Mouse (Mus musculus): ENCODE results near the gene Dclk2. TPM values are rescaled to one million over a fixed set of nuclear protein-coding genes. Genes with fewer than 3 reads are reported as not detected.
A peak's percentile ranks its signal among the peaks of the same experiment; 100 is the strongest.

Gene Dclk2
- polyA plus RNA-seq, 1 experiment from 2014 or later = 11.0 TPM

GRCm38 (mm10) chr3:86923686-86924085 lies 3.0 kb upstream of the Dclk2 start:
- no peak overlapping the region for H3K9ac ChIP-seq
- peaks cover 41% of the 10 kb centered on the region for H3K27me3 ChIP-seq
- peaks cover 15% of the 10 kb centered on the region for H3K4me1 ChIP-seq (replicated peaks)
- H3K4me3 ChIP-seq (replicated peaks) = no peak overlapping the region
- no peaks in the 10 kb centered on the region for H3K9me3 ChIP-seq (replicated peaks)
- DNase-seq (no peak), ATAC-seq (ENCODE audit: low read depth) (no peak)
- 65% methylated on average over 10 of the region's 10 CpGs for WGBS (ENCODE audit: insufficient replicate concordance)
- no peaks in the 10 kb centered on the region for H3K36me3 ChIP-seq
- H3K27ac ChIP-seq = no peak overlapping the region
- H3K4me2 ChIP-seq = no peak overlapping the region

GRCm38 (mm10) chr3:86921181-86921975 lies 726 bp upstream of the Dclk2 start:
- Histone ChIP-seq H3K27me3 (peaks cover 59% of the 10 kb centered on the region), H3K4me3 (replicated peaks) (no peak overlapping the region), H3K4me1 (replicated peaks) (peaks cover 15% of the 10 kb centered on the region), H3K36me3 (no peaks in the 10 kb centered on the region), H3K9ac (no peak overlapping the region), H3K27ac (no peak overlapping the region), H3K9me3 (replicated peaks) (no peaks in the 10 kb centered on the region), H3K4me2 (no peak overlapping the region; the same call in 1 of the 2 replicates)
- DNase-seq (no peak), ATAC-seq (ENCODE audit: low read depth) (no peak)
- WGBS (ENCODE audit: insufficient replicate concordance) = 56% methylated on average over 18 of the region's 18 CpGs

GRCm38 (mm10) chr3:86919641-86920342 lies 860 bp downstream of the Dclk2 start:
- DNase-seq (no peak), ATAC-seq (ENCODE audit: low read depth) (no peak)
- 1% methylated on average over 61 of the region's 61 CpGs for WGBS (ENCODE audit: insufficient replicate concordance)
- Histone ChIP-seq H3K36me3 (no peaks in the 10 kb centered on the region), H3K9me3 (replicated peaks) (no peaks in the 10 kb centered on the region), H3K4me1 (replicated peaks) (peaks cover 22% of the 10 kb centered on the region), H3K27ac (no peak overlapping the region), H3K4me2 (peak overlapping the region; percentile 81), H3K27me3 (peaks cover 59% of the 10 kb centered on the region), H3K4me3 (replicated peaks) (peak overlapping the region; percentile 64), H3K9ac (peak overlapping the region; percentile 17; the same call in 1 of the 2 replicates)

- no peak for DNase-seq
- Histone ChIP-seq H3K36me3 (no peaks in the 10 kb centered on the region), H3K9ac (no peak overlapping the region), H3K9me3 (replicated peaks) (no peaks in the 10 kb centered on the region), H3K4me1 (replicated peaks) (peaks cover 24% of the 10 kb centered on the region), H3K4me3 (replicated peaks) (no peak overlapping the region), H3K27me3 (peaks cover 52% of the 10 kb centered on the region), H3K4me2 (no peak overlapping the region), H3K27ac (no peak overlapping the region)
- WGBS (ENCODE audit: insufficient replicate concordance) = 77% methylated on average over 5 of the region's 5 CpGs
- no peak for ATAC-seq (ENCODE audit: low read depth)
These were observed 3.6 kb downstream of the Dclk2 start for GRCm38 (mm10) chr3:86917048-86917447.

GRCm38 (mm10) chr3:86916626-86917025 lies 4.0 kb downstream of the Dclk2 start:
- no peak overlapping the region for H3K27ac ChIP-seq
- peaks cover 47% of the 10 kb centered on the region for H3K27me3 ChIP-seq
- ATAC-seq (ENCODE audit: low read depth) (no peak), DNase-seq (no peak)
- H3K9me3 ChIP-seq (replicated peaks) = no peaks in the 10 kb centered on the region
- no peak overlapping the region for H3K9ac ChIP-seq
- H3K4me1 ChIP-seq (replicated peaks) = peaks cover 24% of the 10 kb centered on the region
- no peak overlapping the region for H3K4me2 ChIP-seq
- H3K4me3 ChIP-seq (replicated peaks) = no peak overlapping the region
- WGBS (ENCODE audit: insufficient replicate concordance) = 70% methylated on average over 4 of the region's 4 CpGs
- H3K36me3 ChIP-seq = no peaks in the 10 kb centered on the region

GRCm38 (mm10) chr3:86915291-86915690 lies 5.4 kb downstream of the Dclk2 start:
- peak; percentile 65 for ATAC-seq (ENCODE audit: low read depth)
- Histone ChIP-seq H3K4me2 (no peak overlapping the region), H3K9me3 (replicated peaks) (no peaks in the 10 kb centered on the region), H3K9ac (no peak overlapping the region), H3K36me3 (no peaks in the 10 kb centered on the region), H3K4me3 (replicated peaks) (no peak overlapping the region), H3K4me1 (replicated peaks) (peaks cover 18% of the 10 kb centered on the region), H3K27ac (no peak overlapping the region), H3K27me3 (peaks cover 34% of the 10 kb centered on the region)
- no peak for DNase-seq
- 43% methylated on average over 13 of the region's 13 CpGs for WGBS (ENCODE audit: insufficient replicate concordance)

GRCm38 (mm10) chr3:86914316-86914715 lies 6.3 kb downstream of the Dclk2 start:
- H3K27ac ChIP-seq = no peak overlapping the region
- H3K4me2 ChIP-seq = no peak overlapping the region
- peaks cover 24% of the 10 kb centered on the region for H3K27me3 ChIP-seq
- no peaks in the 10 kb centered on the region for H3K36me3 ChIP-seq
- H3K4me3 ChIP-seq (replicated peaks) = no peak overlapping the region
- H3K9me3 ChIP-seq (replicated peaks) = no peaks in the 10 kb centered on the region
- peaks cover 9% of the 10 kb centered on the region for H3K4me1 ChIP-seq (replicated peaks)
- no peak for DNase-seq
- H3K9ac ChIP-seq = no peak overlapping the region
- no peak for ATAC-seq (ENCODE audit: low read depth)
- WGBS (ENCODE audit: insufficient replicate concordance) = 69% methylated on average over 3 of the region's 3 CpGs

- Histone ChIP-seq H3K9ac (no peak overlapping the region), H3K27me3 (no peaks in the 10 kb centered on the region), H3K4me1 (replicated peaks) (no peaks in the 10 kb centered on the region), H3K4me3 (replicated peaks) (no peak overlapping the region), H3K36me3 (no peaks in the 10 kb centered on the region), H3K4me2 (no peak overlapping the region), H3K27ac (no peak overlapping the region), H3K9me3 (replicated peaks) (no peaks in the 10 kb centered on the region)
- 77% methylated on average over 5 of the region's 5 CpGs for WGBS (ENCODE audit: insufficient replicate concordance)
- DNase-seq (no peak), ATAC-seq (ENCODE audit: low read depth) (no peak)
These were observed 22.3 kb downstream of the Dclk2 start for GRCm38 (mm10) chr3:86898366-86898765.

GRCm38 (mm10) chr3:86897551-86897950 lies 23.1 kb downstream of the Dclk2 start:
- H3K27me3 ChIP-seq = no peaks in the 10 kb centered on the region
- DNase-seq (no peak), ATAC-seq (ENCODE audit: low read depth) (no peak)
- no peaks in the 10 kb centered on the region for H3K9me3 ChIP-seq (replicated peaks)
- no peak overlapping the region for H3K9ac ChIP-seq
- WGBS (ENCODE audit: insufficient replicate concordance) = 67% methylated on average over 8 of the region's 8 CpGs
- no peak overlapping the region for H3K4me3 ChIP-seq (replicated peaks)
- H3K4me2 ChIP-seq = no peak overlapping the region
- no peaks in the 10 kb centered on the region for H3K36me3 ChIP-seq
- no peak overlapping the region for H3K27ac ChIP-seq
- H3K4me1 ChIP-seq (replicated peaks) = no peaks in the 10 kb centered on the region

- Histone ChIP-seq H3K4me1 (replicated peaks) (no peaks in the 10 kb centered on the region), H3K9me3 (replicated peaks) (no peaks in the 10 kb centered on the region)
These were observed 23.6 kb downstream of the Dclk2 start for GRCm38 (mm10) chr3:86897066-86897465.

GRCm38 (mm10) chr3:86894491-86894890 lies 26.2 kb downstream of the Dclk2 start:
- Histone ChIP-seq H3K27me3 (no peaks in the 10 kb centered on the region), H3K27ac (no peak overlapping the region), H3K4me1 (replicated peaks) (no peaks in the 10 kb centered on the region), H3K4me3 (replicated peaks) (no peak overlapping the region), H3K9ac (no peak overlapping the region), H3K4me2 (no peak overlapping the region), H3K9me3 (replicated peaks) (no peaks in the 10 kb centered on the region), H3K36me3 (no peaks in the 10 kb centered on the region)
- DNase-seq (no peak), ATAC-seq (ENCODE audit: low read depth) (no peak)
- WGBS (ENCODE audit: insufficient replicate concordance) = 28% methylated on average over 2 of the region's 2 CpGs

More at GRCm38 (mm10) chr3:86897066-86897465, 23.6 kb downstream of the Dclk2 start:
- Histone ChIP-seq H3K4me2 (no peak overlapping the region), H3K27ac (no peak overlapping the region), H3K9ac (no peak overlapping the region), H3K27me3 (no peaks in the 10 kb centered on the region), H3K4me3 (replicated peaks) (no peak overlapping the region), H3K36me3 (no peaks in the 10 kb centered on the region)
- ATAC-seq (ENCODE audit: low read depth) = no peak
- DNase-seq = no peak
- whole genome bisulfite sequencing (ENCODE audit: insufficient replicate concordance) = 76% methylated on average over 9 of the region's 9 CpGs

All from liver, embryonic 13.5 days (tissue).